Mouse (Mus musculus) retina, embryonic 14.5 days (tissue): Measurements from ENCODE around the gene Srpk2.
"Not testable (repeated sequence)": the region's sequence is repeated elsewhere in the genome, so short reads cannot be mapped to it uniquely, and the experiment has no call there.

Experiments
- DNase-seq: peaks from one replicate; pipeline ENCODE4 v3.0.0-alpha.2; 2015; ENCODE audit warnings: low spot score

Gene Srpk2

GRCm38 (mm10) chr5:23674829-23675498 lies 9.5 kb downstream of the Srpk2 start:
- peak; percentile 73 for DNase-seq

- DNase-seq = no peak
These were observed 12.3 kb downstream of the Srpk2 start for GRCm38 (mm10) chr5:23672136-23672535.

- DNase-seq = no peak
These were observed 13.5 kb downstream of the Srpk2 start for GRCm38 (mm10) chr5:23670880-23671279.

- DNase-seq = no peak
These were observed 18.5 kb downstream of the Srpk2 start for GRCm38 (mm10) chr5:23665906-23666305.

- DNase-seq = no peak
These were observed 23.2 kb downstream of the Srpk2 start for GRCm38 (mm10) chr5:23661191-23661590.

GRCm38 (mm10) chr5:23658017-23658416 lies 26.4 kb downstream of the Srpk2 start:
- DNase-seq = no peak

- no peak for DNase-seq
These were observed 27.8 kb downstream of the Srpk2 start for GRCm38 (mm10) chr5:23656590-23656989.

GRCm38 (mm10) chr5:23655030-23655429 lies 29.4 kb downstream of the Srpk2 start:
- DNase-seq = no peak

GRCm38 (mm10) chr5:23652326-23652725 lies 32.1 kb downstream of the Srpk2 start:
- DNase-seq = no peak

GRCm38 (mm10) chr5:23651786-23652185 lies 32.6 kb downstream of the Srpk2 start:
- DNase-seq = no peak

- no peak for DNase-seq
These were observed 33.9 kb downstream of the Srpk2 start for GRCm38 (mm10) chr5:23650504-23650903.

- no peak for DNase-seq
These were observed 35.2 kb downstream of the Srpk2 start for GRCm38 (mm10) chr5:23649246-23649645.

- DNase-seq = no peak
These were observed 38.7 kb downstream of the Srpk2 start for GRCm38 (mm10) chr5:23645671-23646070.

- DNase-seq = not testable (repeated sequence)
These were observed 45.2 kb downstream of the Srpk2 start for GRCm38 (mm10) chr5:23639193-23639592.

GRCm38 (mm10) chr5:23638023-23638422 lies 46.4 kb downstream of the Srpk2 start:
- no peak for DNase-seq

GRCm38 (mm10) chr5:23637337-23637736 lies 47.1 kb downstream of the Srpk2 start:
- no peak for DNase-seq

- no peak for DNase-seq
These were observed 52.9 kb downstream of the Srpk2 start for GRCm38 (mm10) chr5:23631490-23631889.

- no peak for DNase-seq
These were observed 57.2 kb downstream of the Srpk2 start for GRCm38 (mm10) chr5:23627221-23627620.

GRCm38 (mm10) chr5:23626173-23626572 lies 58.2 kb downstream of the Srpk2 start:
- no peak for DNase-seq

- DNase-seq = no peak
These were observed 63.8 kb downstream of the Srpk2 start for GRCm38 (mm10) chr5:23620621-23621020.

- DNase-seq = no peak
These were observed 65.8 kb downstream of the Srpk2 start for GRCm38 (mm10) chr5:23618656-23619055.

- DNase-seq = no peak
These were observed 67.4 kb downstream of the Srpk2 start for GRCm38 (mm10) chr5:23617104-23617415.

- peak; percentile 81 for DNase-seq
These were observed 67.9 kb downstream of the Srpk2 start for GRCm38 (mm10) chr5:23616270-23617103.
